Mouse (Mus musculus) E14TG2a.4 (cell line): ENCODE data around the gene Mss51.

Experiments used
- CTCF ChIP-seq: conservative IDR thresholded peaks from 2 replicates; pipeline ENCODE4 v1.5.1; 2014; ENCODE audit warnings: low read length
- NANOG ChIP-seq: IDR thresholded peaks from 2 replicates; pipeline ENCODE4 v1.6.1; 2014; ENCODE audit warnings: borderline replicate concordance, low read length, mixed read lengths
- POU5F1 ChIP-seq: IDR thresholded peaks from 2 replicates; pipeline ENCODE4 v1.6.1; 2014; ENCODE audit warnings: low read length, borderline replicate concordance

GRCm38 (mm10) chr14:20477261-20478025, 19.3 kb downstream of the Mss51 start:
- TF ChIP-seq CTCF, result no peak
- TF ChIP-seq POU5F1, result no peak
- no peak for TF ChIP-seq NANOG
